Mouse (Mus musculus) inflammation-experienced regulatory T-cells, adult 6 months (primary cell): ENCODE measurements around the gene Ece1. TPM values are rescaled to one million over a fixed set of nuclear protein-coding genes. Genes with fewer than 3 reads are reported as not detected.

Experiments
- ATAC-seq: one replicate; pipeline ENCODE4 v1.8.0; 2017
- polyA plus RNA-seq, 3 experiments: library from polyadenylated mRNA; unstranded; fragments of 100-300 nt; shearing (Covaris generic); gene quantifications; one replicate each; pipeline ENCODE4 v1.2.1; 2017

The Ece1 gene
- polyA plus RNA-seq, 3 experiments from 2014 or later: 18.2 to 32.0 (median 23.3) TPM

GRCm38 (mm10) chr4:137857116-137857515 lies 4.9 kb upstream of the Ece1 start:
- no peak for ATAC-seq

GRCm38 (mm10) chr4:137858371-137858770 lies 3.7 kb upstream of the Ece1 start:
- no peak for ATAC-seq

- ATAC-seq: peak; percentile 62
Measured at GRCm38 (mm10) chr4:137861461-137862011, 501 bp upstream of the Ece1 start.

- no peak for ATAC-seq
Measured at GRCm38 (mm10) chr4:137862516-137863240, 641 bp downstream of the Ece1 start.

GRCm38 (mm10) chr4:137864031-137864430 lies 2.0 kb downstream of the Ece1 start:
- no peak for ATAC-seq

- no peak for ATAC-seq
Measured at GRCm38 (mm10) chr4:137864769-137865168, 2.7 kb downstream of the Ece1 start.

- no peak for ATAC-seq
Measured at GRCm38 (mm10) chr4:137865221-137865641, 3.2 kb downstream of the Ece1 start.

GRCm38 (mm10) chr4:137866206-137866863 lies 4.3 kb downstream of the Ece1 start:
- ATAC-seq: peak; percentile 60

- ATAC-seq: no peak
Measured at GRCm38 (mm10) chr4:137867225-137867624, 5.2 kb downstream of the Ece1 start.

- ATAC-seq: no peak
Measured at GRCm38 (mm10) chr4:137867675-137868257, 5.7 kb downstream of the Ece1 start.

- ATAC-seq: no peak
Measured at GRCm38 (mm10) chr4:137869667-137870274, 7.7 kb downstream of the Ece1 start.

- no peak for ATAC-seq
Measured at GRCm38 (mm10) chr4:137870979-137871378, 8.9 kb downstream of the Ece1 start.

GRCm38 (mm10) chr4:137871431-137871830 lies 9.4 kb downstream of the Ece1 start:
- ATAC-seq: no peak

GRCm38 (mm10) chr4:137874337-137874736 lies 12.3 kb downstream of the Ece1 start:
- no peak for ATAC-seq

- peak; percentile 49 for ATAC-seq
Measured at GRCm38 (mm10) chr4:137874826-137875225, 12.8 kb downstream of the Ece1 start.

GRCm38 (mm10) chr4:137875466-137876092 lies 13.5 kb downstream of the Ece1 start:
- ATAC-seq: peak; percentile 69

- no peak for ATAC-seq
Measured at GRCm38 (mm10) chr4:137876834-137877233, 14.8 kb downstream of the Ece1 start.

- ATAC-seq: no peak
Measured at GRCm38 (mm10) chr4:137877432-137877881, 15.4 kb downstream of the Ece1 start.

- peak; percentile 57 for ATAC-seq
Measured at GRCm38 (mm10) chr4:137879383-137880156, 17.5 kb downstream of the Ece1 start.

GRCm38 (mm10) chr4:137881445-137881844 lies 19.4 kb downstream of the Ece1 start:
- no peak for ATAC-seq

GRCm38 (mm10) chr4:137882663-137883062 lies 20.6 kb downstream of the Ece1 start:
- no peak for ATAC-seq
